7 mouse cellular contexts compared by ENCODE assay signal in the genomic region with DNA sequence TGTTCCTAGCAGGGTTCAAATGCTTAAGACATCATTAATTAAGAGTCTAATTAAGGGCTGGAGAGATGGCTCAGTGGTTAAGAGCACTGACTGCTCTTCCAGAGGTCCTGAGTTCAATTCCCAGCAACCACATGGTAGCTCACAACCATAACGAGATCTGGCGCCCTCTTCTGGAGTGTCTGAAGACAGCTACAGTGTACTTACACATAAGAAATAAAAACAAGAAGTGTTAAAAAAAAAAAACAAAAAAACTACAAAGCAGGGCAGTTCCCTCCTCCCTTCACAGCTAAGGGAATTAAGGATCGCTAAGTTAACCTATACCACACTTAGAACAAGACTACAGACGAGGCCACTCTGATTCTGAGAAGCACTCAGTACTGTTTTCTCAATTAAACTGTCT.
DNase-seq lines count a peak whose midpoint lies in the region; ATAC-seq and TF ChIP-seq lines count a peak whose summit lies in the region.
"Not testable (repeated sequence)": the region's sequence is repeated elsewhere in the genome, so short reads cannot be mapped to it uniquely, and the experiment has no call there.

No protein-coding gene starts in this region.

- ATAC-seq in Patski; liver, embryonic 14.5 days (ENCODE audit: insufficient read depth): not testable (repeated sequence)

- POLR2A ChIA-PET in Patski (lab: Charles Lee) = interaction anchor here (0.6 kb wide), 1 partner anchor 42 kb away, joined by 4 read pairs; no protein-coding TSS in a partner anchor

- not testable (repeated sequence) for TF ChIP-seq POLR2A in kidney, adult 2 months (IDR thresholded peaks at IDR 0.05; ENCODE audit: low read depth, low read length); thymus, adult 2 months (IDR thresholded peaks at IDR 0.05; ENCODE audit: control insufficient read depth, extremely low read depth, insufficient read depth, low read length, poor library complexity)

- peaks cover 15% of the 10 kb centered on the region for H3K4me1 ChIP-seq in kidney, adult 2 months (ENCODE audit: control insufficient read depth, insufficient read depth, low read length)
- H3K4me1 ChIP-seq in liver, embryonic 14.5 days (replicated peaks; ENCODE audit: control insufficient read depth in 2 of 2, insufficient read depth in 2 of 2, low read length in 1 of 2); thymus, adult 2 months (replicated peaks; ENCODE audit: control insufficient read depth, insufficient read depth, low read length): not testable (repeated sequence)

- DNase-seq in 416B (ENCODE audit: low read depth) = peak; percentile 53
- DNase-seq in Patski (ENCODE audit: low read depth, low spot score); kidney, adult 2 months; liver, embryonic 14.5 days (ENCODE audit: low read depth in 3 of 3, low spot score in 3 of 3): not testable (repeated sequence)
- peak; percentile 9 for DNase-seq in c-Kit-positive CD71-positive TER-119-positive erythroid progenitor cells, embryonic 14.5 days (ENCODE audit: low spot score)
- peak; percentile 29 for DNase-seq in lung, postnatal 36 days
- peak; percentile 4 for DNase-seq in thymus, adult 2 months

- peak; percentile 54 for TF ChIP-seq CTCF in Patski (IDR thresholded peaks at IDR 0.05)
- 0 out of 2 replicates have a peak, but pooled peaks have one; percentile 8 for TF ChIP-seq CTCF in kidney, adult 2 months (conservative IDR thresholded peaks at IDR 0.05; ENCODE audit: insufficient read depth, insufficient read length, low read depth, low read length)
- TF ChIP-seq CTCF in liver, embryonic 14.5 days (IDR thresholded peaks at IDR 0.05; ENCODE audit: low read depth) = peak; percentile 35; the same call in 1 of the 2 replicates
- TF ChIP-seq CTCF in thymus, adult 2 months (IDR thresholded peaks at IDR 0.05; ENCODE audit: borderline replicate concordance, control insufficient read depth, extremely low read depth, insufficient read depth, low read length, poor library complexity) = not testable (repeated sequence)

- TF ChIP-seq EP300 in liver, embryonic 14.5 days (IDR thresholded peaks at IDR 0.05; ENCODE audit: low read depth) = not testable (repeated sequence)

- H3K36me3 ChIP-seq in kidney, adult 2 months (ENCODE audit: control insufficient read depth, insufficient read depth, low read length); liver, embryonic 14.5 days (replicated peaks; ENCODE audit: control insufficient read depth, insufficient read depth, low read depth); thymus, adult 2 months (ENCODE audit: control insufficient read depth, insufficient read depth, low read length): not testable (repeated sequence)

- CTCF ChIA-PET in Patski (lab: Charles Lee) = not testable (repeated sequence)

- 70% methylated on average over 4 of the region's 4 CpGs for WGBS in kidney, adult 2 months
- WGBS in liver, embryonic 14.5 days (ENCODE audit: insufficient replicate concordance) = 49% methylated on average over 4 of the region's 4 CpGs
- 55% methylated on average over 4 of the region's 4 CpGs for WGBS in thymus, adult 2 months

- H3K4me3 ChIP-seq in kidney, adult 2 months (ENCODE audit: insufficient read depth, low read depth, low read length); liver, embryonic 14.5 days (ENCODE audit: insufficient read depth in 1 of 2, low read depth in 2 of 2, low read length in 2 of 2); thymus, adult 2 months (ENCODE audit: control insufficient read depth, insufficient read depth, low read length): not testable (repeated sequence)

- H3K9ac ChIP-seq in liver, embryonic 14.5 days (replicated peaks) = not testable (repeated sequence)

- H3K9me3 ChIP-seq in liver, embryonic 14.5 days (ENCODE audit: control insufficient read depth, low read length) = not testable (repeated sequence)

- not testable (repeated sequence) for H3K27me3 ChIP-seq in Patski; kidney, adult 2 months (replicated peaks; ENCODE audit: control insufficient read depth, insufficient read depth, low read length); liver, embryonic 14.5 days (ENCODE audit: control insufficient read depth, insufficient read depth, low read length); thymus, adult 2 months (ENCODE audit: control insufficient read depth, insufficient read depth, low read length)

- in situ Hi-C loops in Patski (cut with MboI; ENCODE audit: low pct_unique_long_range_greater_than_20kb) = not testable (repeated sequence)

- not testable (repeated sequence) for H3K27ac ChIP-seq in kidney, adult 2 months (ENCODE audit: insufficient read depth, low read depth, low read length); liver, embryonic 14.5 days; thymus, adult 2 months (ENCODE audit: control insufficient read depth, insufficient read depth, low read length)

- H3K4me2 ChIP-seq in liver, embryonic 14.5 days (ENCODE audit: low read depth) = not testable (repeated sequence)
